Mouse (Mus musculus): Measurements from ENCODE around the gene Pold1.

- TF ChIP-seq CTCF (IDR thresholded peaks at IDR 0.05; ENCODE audit: borderline replicate concordance, extremely low read depth, insufficient read depth, insufficient read length): no peak
- no peak for TF ChIP-seq POLR2A (IDR thresholded peaks at IDR 0.05; ENCODE audit: borderline replicate concordance, extremely low read depth, insufficient read depth, insufficient read length, poor library complexity, severe bottlenecking)
Measured at GRCm38 (mm10) chr7:44531946-44532732, 16.5 kb downstream of the Pold1 start, which contains the start of gene Spib.
